Mouse (Mus musculus) A20 (cell line): ENCODE data around the gene Bace1.

Experiments
- DNase-seq: peaks from one replicate; pipeline ENCODE4 v3.0.0-alpha.2; 2011; ENCODE audit warnings: low read depth, low spot score

Bace1 gene

GRCm38 (mm10) chr9:45838434-45839138 is at the start of gene Bace1:
Gene Bace1, plus strand, starts transcription at chr9:45838580.
- no peak for DNase-seq

DNA sequence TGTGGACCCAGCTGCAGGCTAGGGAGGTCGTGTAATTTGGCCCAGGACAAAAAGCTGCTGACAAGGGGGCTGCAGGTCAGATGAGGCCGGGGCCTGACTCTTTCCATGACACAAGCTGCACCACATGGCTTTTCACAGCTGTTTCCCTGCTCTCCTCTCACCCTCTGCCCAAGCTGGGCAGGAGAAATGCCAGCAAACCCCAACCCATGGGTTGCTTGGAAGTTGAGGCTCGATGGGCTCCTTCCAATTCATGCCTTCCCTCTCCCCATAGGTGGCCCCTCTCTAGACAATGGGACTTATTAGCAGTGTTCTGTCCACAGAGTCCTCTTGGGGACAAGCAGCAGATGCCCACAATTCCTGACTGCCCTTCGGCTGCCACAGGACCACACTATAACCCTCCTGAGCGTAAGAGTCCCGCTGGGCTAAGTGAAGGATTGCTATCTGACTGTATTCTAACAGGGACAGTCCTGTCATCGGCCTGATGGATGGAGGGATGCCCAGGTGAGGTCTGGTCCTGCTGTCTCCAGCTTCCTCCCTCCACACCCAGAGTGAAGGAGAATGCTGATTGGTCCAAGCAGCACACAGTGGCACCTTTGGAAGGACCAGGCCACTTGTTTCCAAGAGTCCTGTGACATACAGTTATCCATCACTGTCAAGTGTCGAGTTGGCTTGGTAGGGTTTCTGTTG is 46.8 kb upstream of the Bace1 start:
- DNase-seq: no peak

DNA sequence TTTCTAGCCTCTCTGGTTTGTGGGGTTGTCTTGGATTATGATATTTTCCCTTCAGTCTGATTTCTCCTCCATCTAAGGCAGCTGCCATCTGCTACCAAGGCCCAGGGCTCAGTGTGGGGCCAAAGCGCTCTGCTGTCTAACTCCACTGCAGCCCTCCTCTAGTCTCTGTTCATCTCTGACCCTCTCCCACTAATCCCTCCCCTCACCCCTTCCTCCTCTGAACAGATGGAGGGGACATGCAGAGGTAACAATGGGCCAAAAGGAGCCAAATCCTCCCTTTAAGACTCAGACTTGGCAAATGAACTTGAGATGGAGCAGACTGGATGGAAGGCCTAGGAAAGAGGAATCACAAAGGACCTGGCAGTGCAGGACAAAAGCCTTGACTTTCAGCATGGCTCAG is 46.1 kb upstream of the Bace1 start:
- DNase-seq: no peak

GRCm38 (mm10) chr9:45793697-45794096 is 44.7 kb upstream of the Bace1 start:
- no peak for DNase-seq

- no peak for DNase-seq
These were observed 42.7 kb upstream of the Bace1 start for GRCm38 (mm10) chr9:45795722-45796121.

- DNase-seq: peak; percentile 35
These were observed 41.1 kb upstream of the Bace1 start for GRCm38 (mm10) chr9:45797271-45797670.

DNA sequence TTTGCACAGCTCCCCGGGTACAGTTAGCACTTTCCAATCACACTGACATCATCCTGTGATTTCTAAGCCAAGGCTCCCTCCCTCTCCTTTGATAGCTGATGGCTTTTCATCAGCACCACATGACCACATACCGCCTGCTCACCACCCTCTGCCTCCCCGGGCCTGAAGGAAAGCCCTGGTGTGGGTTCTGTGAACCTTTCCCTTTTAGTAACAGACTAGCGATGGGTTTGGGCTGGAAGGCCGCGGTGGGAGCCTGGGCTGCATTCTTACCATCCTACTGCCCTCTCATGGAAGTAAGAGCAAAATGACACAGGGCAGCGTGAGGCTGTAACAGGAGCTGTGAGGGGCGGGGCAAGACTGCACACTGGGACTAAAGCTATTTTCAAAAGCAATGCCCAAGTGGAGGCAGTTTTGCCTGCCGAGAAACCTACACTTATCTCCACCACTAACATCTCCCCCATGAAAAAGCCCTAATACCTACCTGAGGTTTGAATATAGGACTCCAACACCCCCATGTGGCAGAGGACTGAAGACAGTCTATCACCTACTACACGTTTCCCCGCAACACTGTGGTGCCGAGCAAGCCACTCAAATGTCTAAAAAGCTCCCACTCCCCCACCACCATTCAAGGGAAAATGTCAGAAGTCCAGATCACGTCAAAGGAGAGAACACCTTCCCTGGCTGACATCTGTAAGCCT is 39.8 kb upstream of the Bace1 start:
- DNase-seq: no peak

- DNase-seq: no peak
These were observed 39.0 kb upstream of the Bace1 start for GRCm38 (mm10) chr9:45799402-45799801.

GRCm38 (mm10) chr9:45803070-45803774 is 35.2 kb upstream of the Bace1 start:
- DNase-seq: peak; percentile 93

- DNase-seq: no peak
These were observed 31.5 kb upstream of the Bace1 start for GRCm38 (mm10) chr9:45806847-45807246.

DNA sequence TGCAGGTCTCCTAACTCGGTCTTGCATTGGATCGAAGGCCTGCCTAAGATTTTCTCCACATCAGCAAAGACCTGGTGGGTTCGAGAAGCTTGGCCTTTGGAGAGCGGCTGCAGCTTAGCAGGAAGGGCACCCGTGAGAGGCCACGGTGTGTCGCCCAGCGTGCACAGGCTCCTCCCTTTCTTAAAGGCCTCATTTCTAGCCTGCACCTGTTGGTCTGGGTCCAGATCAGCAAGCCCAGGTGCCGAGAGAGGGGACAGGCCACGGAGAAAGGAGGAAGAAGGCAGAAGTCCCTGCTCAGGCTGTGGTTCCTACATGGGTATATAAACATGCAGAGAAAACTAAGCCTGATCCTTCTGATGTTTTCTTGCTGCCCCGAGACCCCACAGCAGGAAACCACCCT is 31.0 kb upstream of the Bace1 start:
- peak; percentile 89 for DNase-seq

- peak; percentile 82 for DNase-seq
These were observed 30.6 kb upstream of the Bace1 start for GRCm38 (mm10) chr9:45807761-45808160.

GRCm38 (mm10) chr9:45811946-45812345 is 26.4 kb upstream of the Bace1 start:
- DNase-seq: no peak

- DNase-seq: no peak
These were observed 23.3 kb upstream of the Bace1 start for GRCm38 (mm10) chr9:45815113-45815512.

- no peak for DNase-seq
These were observed 22.9 kb upstream of the Bace1 start for GRCm38 (mm10) chr9:45815525-45815924.

DNA sequence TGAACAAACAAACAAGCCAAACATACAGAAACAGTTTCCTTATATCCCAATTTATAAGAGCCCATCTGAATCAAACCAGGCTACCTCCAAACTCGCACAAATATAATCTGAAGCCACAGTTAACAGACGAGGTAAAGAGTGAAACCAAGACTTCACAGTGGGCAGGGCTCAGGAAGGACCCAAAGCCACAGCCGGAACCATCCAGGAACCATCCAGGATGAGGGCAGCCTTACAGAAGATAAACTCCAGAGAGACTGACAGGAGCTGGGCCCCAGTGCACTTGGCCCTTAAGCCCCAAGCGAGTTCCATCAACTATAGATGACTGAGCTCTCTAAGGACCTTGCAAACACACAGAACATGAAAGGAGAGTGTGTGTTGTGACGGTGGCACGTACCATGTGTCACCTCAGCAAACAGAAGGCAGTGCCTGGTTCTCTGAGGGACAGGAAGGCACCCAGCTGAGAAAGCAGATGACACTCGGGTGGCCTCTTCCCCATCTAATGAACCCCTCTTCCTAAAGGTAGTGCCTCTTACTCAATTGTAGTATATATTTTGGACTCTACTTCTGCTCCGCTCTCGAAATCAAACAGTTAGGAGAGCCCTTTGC is 19.9 kb upstream of the Bace1 start:
- no peak for DNase-seq

- no peak for DNase-seq
These were observed 10.6 kb upstream of the Bace1 start for GRCm38 (mm10) chr9:45827663-45828290.

GRCm38 (mm10) chr9:45828291-45828963 is 10.0 kb upstream of the Bace1 start, which contains the start of gene Cep164:
Gene Cep164, minus strand, starts transcription at chr9:45828691.
- peak; percentile 94 for DNase-seq

DNA sequence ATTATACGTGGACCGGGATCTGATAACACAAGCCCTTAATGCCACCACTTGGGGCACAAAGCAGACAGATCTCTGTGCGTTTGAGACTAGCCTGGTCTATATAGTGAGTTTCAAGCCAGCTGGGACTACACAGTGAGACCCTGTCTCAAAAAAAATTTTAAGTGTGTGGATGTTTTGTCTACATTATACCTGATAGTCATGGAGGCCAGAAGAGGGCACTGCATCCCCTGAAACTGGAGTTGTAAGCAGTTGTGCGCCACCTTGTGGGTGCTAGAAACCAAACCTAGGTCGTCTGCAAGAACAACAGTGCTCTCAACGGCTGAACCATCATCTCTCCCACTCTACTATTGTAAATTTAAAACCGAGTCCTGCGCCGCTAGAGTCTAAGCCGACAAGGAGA is 9.3 kb upstream of the Bace1 start:
- peak; percentile 92 for DNase-seq

- DNase-seq: no peak
These were observed 5.5 kb upstream of the Bace1 start for GRCm38 (mm10) chr9:45832898-45833297.
